Mouse (Mus musculus) heart, embryonic 15.5 days (tissue): ENCODE results near the gene Cnot10. TPM values are rescaled to one million over a fixed set of nuclear protein-coding genes. Genes with fewer than 3 reads are reported as not detected.

Source experiments
- ATAC-seq: fragments of 200-750 bp; cut with Nextera tagmentation; replicated peaks from 2 replicates; pipeline ENCODE4 v1.8.0; 2017; ENCODE audit warnings: low read depth, moderate TSS enrichment; ENCODE audit not compliant: insufficient number of reproducible peaks, insufficient read depth, low FRiP score
- H3K27ac ChIP-seq: fragments of 300-500 bp; sonication (generic); 2 replicates; pipeline ENCODE4 v1.5.1; 2015; ENCODE audit warnings: mild to moderate bottlenecking, inconsistent platforms
- H3K27me3 ChIP-seq: fragments of 300-500 bp; sonication (generic); 2 replicates; pipeline ENCODE4 v1.6.1; 2015; ENCODE audit warnings: inconsistent platforms
- H3K36me3 ChIP-seq: fragments of 300-500 bp; sonication (generic); 2 replicates; pipeline ENCODE4 v1.6.1; 2015; ENCODE audit warnings: mild to moderate bottlenecking, inconsistent platforms
- H3K4me1 ChIP-seq: fragments of 300-500 bp; sonication (generic); replicated peaks from 2 replicates; pipeline ENCODE4 v1.6.1; 2015; ENCODE audit warnings: inconsistent platforms
- H3K4me2 ChIP-seq: fragments of 300-500 bp; sonication (generic); 2 replicates; pipeline ENCODE4 v1.6.1; 2015; ENCODE audit warnings: inconsistent platforms, mild to moderate bottlenecking, moderate library complexity
- H3K4me3 ChIP-seq: fragments of 300-500 bp; sonication (generic); 2 replicates; pipeline ENCODE4 v1.5.1; 2015; ENCODE audit warnings: mild to moderate bottlenecking, inconsistent platforms
- H3K9ac ChIP-seq: fragments of 300-500 bp; sonication (generic); 2 replicates; pipeline ENCODE4 v1.6.1; 2015; ENCODE audit warnings: mild to moderate bottlenecking, inconsistent platforms
- H3K9me3 ChIP-seq: fragments of 300-500 bp; sonication (generic); replicated peaks from 2 replicates; pipeline ENCODE4 v1.6.1; 2016; ENCODE audit warnings: inconsistent platforms
- WGBS: fragments of 180-500 bp; shearing (Covaris S2); methylation state at CpG from one replicate; pipeline ENCODE4 v1.1.7; 2015; ENCODE audit warnings: mixed read lengths; 5-methylcytosine and 5-hydroxymethylcytosine counted together
- polyA plus RNA-seq: library from polyadenylated mRNA; unstranded; fragments of >200 nt; fragmentation: Nextera tagmentation; extraction: Ambion mirVana; gene quantifications from 2 replicates; pipeline ENCODE4 v1.2.1, GENCODE M21; 2015

Cnot10 gene
- polyA plus RNA-seq, 1 experiment from 2014 or later, result 31.0 TPM

DNA sequence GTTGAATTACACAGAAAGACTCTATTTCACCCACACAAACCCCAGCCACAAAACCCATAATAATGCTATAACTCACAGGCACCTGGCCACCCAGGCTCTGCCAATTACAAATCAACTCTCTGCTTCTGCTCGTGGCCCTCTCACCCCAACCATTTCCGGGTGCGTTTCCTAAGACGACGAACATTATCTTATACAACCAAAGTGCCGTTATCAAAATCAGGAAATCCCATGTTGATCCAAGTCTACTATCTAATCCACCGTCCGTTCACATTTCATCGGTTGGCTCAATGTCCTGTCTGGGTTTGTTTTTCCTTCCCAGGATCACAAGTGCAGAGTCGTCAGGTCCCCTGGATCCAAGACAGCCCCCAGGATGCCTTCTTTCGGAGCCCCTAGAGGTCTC, 61.3 kb downstream of the Cnot10 start:
- ATAC-seq, result 0 out of 2 replicates have a peak, but pooled peaks have one; percentile 31
- Histone ChIP-seq H3K4me3 (no peak overlapping the region), H3K27me3 (0 out of 2 replicates have a peak, but pooled peaks cover 2% of the 10 kb centered on the region), H3K9ac (no peak overlapping the region), H3K4me2 (no peak overlapping the region), H3K27ac (no peak overlapping the region), H3K4me1 (peaks cover 5% of the 10 kb centered on the region; the same call in 1 of the 2 replicates), H3K9me3 (no peaks in the 10 kb centered on the region), H3K36me3 (no peaks in the 10 kb centered on the region)
- WGBS, result 28% methylated on average over 11 of the region's 11 CpGs

DNA sequence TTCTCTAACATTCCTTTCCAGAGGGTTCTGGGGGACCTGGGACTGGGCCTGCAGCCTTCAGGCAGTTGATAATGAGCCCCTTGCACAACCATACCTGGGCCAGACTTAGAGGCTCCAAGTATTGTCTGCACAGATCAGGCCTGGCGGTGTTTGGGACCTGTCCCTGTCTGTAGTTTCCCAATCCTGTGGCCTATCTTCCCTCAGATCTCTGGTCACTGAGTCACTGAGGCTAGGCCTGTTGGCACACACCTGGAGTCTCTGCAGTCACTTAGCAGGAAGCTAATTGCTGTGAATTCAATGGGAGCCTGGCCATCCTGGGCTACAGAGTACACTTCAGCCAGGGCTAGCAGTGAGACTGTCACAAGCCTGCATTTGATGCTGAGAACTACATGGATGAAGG, 64.0 kb downstream of the Cnot10 start:
- Histone ChIP-seq H3K27me3 (0 out of 2 replicates have a peak, but pooled peaks cover 2% of the 10 kb centered on the region), H3K27ac (no peak overlapping the region), H3K4me3 (no peak overlapping the region), H3K9me3 (no peaks in the 10 kb centered on the region), H3K4me2 (no peak overlapping the region), H3K4me1 (0 out of 2 replicates have a peak, but pooled peaks cover 2% of the 10 kb centered on the region), H3K36me3 (no peaks in the 10 kb centered on the region), H3K9ac (no peak overlapping the region)
- WGBS, result 84% methylated on average over 1 of the region's 1 CpGs
- ATAC-seq, result no peak

DNA sequence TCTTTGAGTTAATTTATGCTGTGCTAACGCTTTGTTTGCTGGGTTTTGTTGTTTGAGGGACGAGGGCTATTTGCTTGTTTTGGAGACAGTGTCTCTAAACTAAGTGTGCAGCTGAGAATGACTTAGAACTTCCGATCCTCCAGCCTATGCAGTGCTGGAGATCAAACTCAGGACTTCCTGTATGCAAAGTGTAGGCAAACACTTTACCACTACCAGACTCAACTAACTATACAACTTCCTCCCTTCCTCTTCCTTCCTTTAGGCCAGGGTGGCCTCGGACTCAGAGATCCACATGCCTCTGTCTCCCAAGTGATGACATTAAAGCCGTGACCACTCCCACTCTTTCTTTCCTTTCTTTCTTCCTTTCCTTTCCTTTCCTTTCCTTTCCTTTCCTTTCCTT, 66.5 kb downstream of the Cnot10 start:
- Histone ChIP-seq H3K4me1 (no peaks in the 10 kb centered on the region), H3K4me2 (no peak overlapping the region), H3K4me3 (no peak overlapping the region), H3K36me3 (no peaks in the 10 kb centered on the region), H3K9ac (no peak overlapping the region), H3K9me3 (no peaks in the 10 kb centered on the region), H3K27ac (no peak overlapping the region), H3K27me3 (0 out of 2 replicates have a peak, but pooled peaks cover 9% of the 10 kb centered on the region)
- ATAC-seq, result no peak
- 53% methylated on average over 5 of the region's 5 CpGs for WGBS

DNA sequence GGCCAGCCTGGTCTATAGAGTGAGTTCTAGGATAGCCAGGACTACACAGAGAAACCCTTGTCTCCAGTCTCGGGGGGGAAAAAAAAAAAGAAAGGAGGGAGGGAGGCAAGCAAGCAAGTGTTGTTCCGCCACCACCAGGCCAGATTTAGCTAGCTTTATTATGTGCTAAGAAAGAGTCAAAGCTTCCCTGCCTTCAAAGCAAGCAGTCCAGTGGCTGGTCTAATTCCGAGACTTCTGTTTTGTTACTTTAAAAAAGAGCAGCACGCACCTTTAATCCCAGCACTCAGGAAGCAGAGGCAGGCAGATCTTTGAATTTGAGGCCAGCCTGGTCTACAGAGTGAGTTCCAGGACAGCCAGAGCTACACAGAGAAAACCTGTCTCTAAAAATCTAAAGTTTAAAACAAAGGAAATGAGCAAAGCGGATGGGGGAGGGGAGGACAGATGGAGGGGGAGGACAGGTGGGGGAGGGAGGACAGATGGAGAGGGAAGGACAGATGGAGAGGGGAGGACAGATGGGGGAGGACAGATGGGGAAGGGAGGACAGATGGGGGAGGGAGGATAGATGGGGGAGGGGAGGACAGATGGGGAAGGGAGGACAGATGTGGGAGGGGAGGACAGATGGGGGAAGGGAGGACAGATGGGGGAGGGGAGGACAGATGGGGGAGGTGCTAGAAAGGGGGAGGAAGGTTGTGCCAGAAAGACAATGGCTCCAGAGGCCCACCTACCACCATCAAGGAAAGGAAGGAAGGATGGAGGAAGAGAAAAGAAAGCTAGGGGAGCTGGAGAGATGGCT, 71.1 kb downstream of the Cnot10 start:
- Histone ChIP-seq H3K9me3 (no peaks in the 10 kb centered on the region), H3K4me2 (no peak overlapping the region), H3K27me3 (peaks cover 29% of the 10 kb centered on the region), H3K36me3 (no peaks in the 10 kb centered on the region), H3K9ac (no peak overlapping the region), H3K4me1 (peaks cover 9% of the 10 kb centered on the region), H3K4me3 (no peak overlapping the region), H3K27ac (no peak overlapping the region)
- 80% methylated on average over 5 of the region's 5 CpGs for WGBS
- ATAC-seq, result no peak

DNA sequence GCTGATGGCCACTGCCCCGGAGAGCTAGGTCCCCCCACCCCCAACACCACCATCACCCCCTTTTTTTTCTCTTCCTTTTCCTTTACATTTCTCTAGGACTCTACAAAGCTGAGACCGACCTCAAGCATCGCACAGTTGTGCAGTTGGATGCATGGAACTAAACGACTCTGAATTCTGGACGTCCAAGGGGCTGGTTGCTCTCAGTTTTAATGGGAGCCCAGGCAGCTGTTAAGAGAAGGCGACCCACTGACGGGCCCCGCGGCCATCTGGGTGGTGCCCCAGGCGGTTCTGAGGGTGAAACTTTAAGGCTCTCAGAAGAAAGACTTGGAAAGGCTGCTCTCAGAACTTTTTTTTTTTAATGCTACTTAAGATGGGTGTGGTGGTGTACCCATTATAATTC, 75.3 kb downstream of the Cnot10 start:
- peak overlapping the region; percentile 61 for H3K4me3 ChIP-seq
- ATAC-seq, result no peak
- H3K9ac ChIP-seq, result no peak overlapping the region
- 3% methylated on average over 10 of the region's 10 CpGs for WGBS
- no peaks in the 10 kb centered on the region for H3K36me3 ChIP-seq
- peak overlapping the region; percentile 98 for H3K4me2 ChIP-seq
- H3K9me3 ChIP-seq, result no peaks in the 10 kb centered on the region
- peaks cover 64% of the 10 kb centered on the region for H3K27me3 ChIP-seq
- no peak overlapping the region for H3K27ac ChIP-seq
- H3K4me1 ChIP-seq, result peaks cover 35% of the 10 kb centered on the region

DNA sequence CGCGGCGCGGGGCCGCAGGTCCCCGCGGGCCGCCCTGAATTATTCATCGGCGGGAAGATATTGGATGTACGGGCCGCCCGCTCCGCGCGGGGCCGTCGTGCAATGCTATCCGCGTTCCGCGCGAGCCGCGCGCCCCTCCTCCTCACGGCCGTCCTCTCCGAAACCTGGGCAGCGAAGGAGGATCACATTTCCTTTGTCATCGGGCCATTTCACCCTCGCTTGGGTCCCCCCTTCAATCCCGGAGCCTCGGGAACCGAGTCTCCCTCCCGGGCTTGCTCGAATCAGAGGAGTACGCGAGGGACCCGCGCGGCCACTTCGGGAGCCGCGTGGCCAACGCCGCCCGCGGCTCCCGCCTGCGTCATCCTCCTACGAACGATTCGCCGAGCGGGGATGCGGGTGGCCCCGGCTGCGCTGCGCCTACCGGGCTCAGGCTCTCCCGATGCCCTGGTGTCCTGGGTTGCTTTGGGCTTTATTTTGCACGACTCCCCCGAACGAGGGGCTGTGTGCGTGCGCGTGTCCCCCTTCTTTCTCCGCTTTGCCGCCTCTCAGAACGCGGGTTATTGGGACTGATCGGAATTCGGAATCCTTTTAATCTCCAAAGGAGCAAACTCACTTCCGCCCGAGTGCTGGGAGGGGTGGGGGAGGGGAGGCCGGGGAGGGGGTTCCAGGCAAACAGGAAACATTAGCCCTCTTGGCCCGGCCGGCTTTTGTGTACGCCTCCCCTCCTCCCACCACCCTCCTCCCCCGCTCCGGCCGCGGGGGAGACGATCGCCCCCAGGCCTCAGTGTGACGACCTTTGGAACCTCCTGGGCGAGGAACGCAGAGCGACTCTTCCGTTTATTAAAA, 76.0 kb downstream of the Cnot10 start, which contains the start of gene Trim71:
Trim71 (minus strand) TSS at position 609 of the 846 bp plus-strand sequence.
- peak within 1 kb of the TSS; percentile 43 for H3K9ac ChIP-seq
- no peaks in the 10 kb centered on the region for H3K36me3 ChIP-seq
- under 1% methylated on average over 91 of the region's 91 CpGs for WGBS
- no peaks in the 10 kb centered on the region for H3K9me3 ChIP-seq
- no peak within 1 kb of the TSS for H3K27ac ChIP-seq
- peak within 1 kb of the TSS; percentile 98 for H3K4me2 ChIP-seq
- peaks cover 71% of the 10 kb centered on the region for H3K27me3 ChIP-seq
- ATAC-seq, result no peak
- H3K4me3 ChIP-seq, result peak within 1 kb of the TSS; percentile 61
- H3K4me1 ChIP-seq, result peaks cover 35% of the 10 kb centered on the region

DNA sequence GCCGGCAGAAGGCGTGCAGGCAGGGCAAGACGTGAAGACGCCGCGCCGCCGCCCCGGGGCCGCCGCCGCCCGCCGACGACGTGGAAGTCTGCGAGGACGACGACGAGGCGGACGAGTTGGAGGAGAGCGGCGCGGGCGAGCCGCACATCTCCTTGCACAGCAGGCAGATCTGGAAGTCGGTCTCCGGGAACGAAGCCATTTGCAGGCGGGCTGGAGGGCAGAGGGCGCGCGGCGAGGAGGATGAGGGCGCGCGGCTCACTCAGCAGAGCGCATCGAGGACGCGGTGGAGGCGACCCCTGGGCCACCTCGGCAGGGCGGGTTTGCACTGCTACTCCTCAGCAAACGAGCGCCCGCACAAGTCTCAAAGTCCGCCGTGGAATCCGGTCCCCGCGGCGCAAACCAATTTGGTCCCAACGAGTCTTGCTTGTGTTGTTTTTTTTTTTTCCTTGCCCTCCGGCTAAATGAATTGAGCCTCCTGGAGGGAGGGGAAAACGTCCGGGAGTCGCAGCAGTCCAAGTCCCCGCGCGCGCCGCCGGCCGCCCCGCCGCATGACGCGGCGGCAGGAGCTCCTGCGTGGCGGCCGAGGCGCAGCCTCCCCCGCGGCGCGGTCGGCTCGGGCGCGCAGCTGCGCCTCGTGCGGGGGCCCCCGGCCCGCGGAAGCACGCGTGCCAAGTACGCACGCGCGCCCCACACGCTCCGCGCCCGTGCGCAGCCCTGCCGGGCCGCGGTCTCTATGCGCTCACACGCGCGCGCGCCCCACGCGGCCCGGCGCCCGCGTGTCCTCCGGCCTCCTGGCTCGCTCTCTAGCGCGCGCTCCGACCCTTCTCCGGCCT, 76.8 kb downstream of the Cnot10 start:
- under 1% methylated on average over 120 of the region's 122 CpGs for WGBS
- Histone ChIP-seq H3K4me2 (peak overlapping the region; percentile 98), H3K27me3 (peaks cover 79% of the 10 kb centered on the region), H3K9ac (peak overlapping the region; percentile 43), H3K4me1 (peaks cover 35% of the 10 kb centered on the region), H3K36me3 (no peaks in the 10 kb centered on the region), H3K27ac (no peak overlapping the region), H3K9me3 (no peaks in the 10 kb centered on the region), H3K4me3 (peak overlapping the region; percentile 61)
- no peak for ATAC-seq

DNA sequence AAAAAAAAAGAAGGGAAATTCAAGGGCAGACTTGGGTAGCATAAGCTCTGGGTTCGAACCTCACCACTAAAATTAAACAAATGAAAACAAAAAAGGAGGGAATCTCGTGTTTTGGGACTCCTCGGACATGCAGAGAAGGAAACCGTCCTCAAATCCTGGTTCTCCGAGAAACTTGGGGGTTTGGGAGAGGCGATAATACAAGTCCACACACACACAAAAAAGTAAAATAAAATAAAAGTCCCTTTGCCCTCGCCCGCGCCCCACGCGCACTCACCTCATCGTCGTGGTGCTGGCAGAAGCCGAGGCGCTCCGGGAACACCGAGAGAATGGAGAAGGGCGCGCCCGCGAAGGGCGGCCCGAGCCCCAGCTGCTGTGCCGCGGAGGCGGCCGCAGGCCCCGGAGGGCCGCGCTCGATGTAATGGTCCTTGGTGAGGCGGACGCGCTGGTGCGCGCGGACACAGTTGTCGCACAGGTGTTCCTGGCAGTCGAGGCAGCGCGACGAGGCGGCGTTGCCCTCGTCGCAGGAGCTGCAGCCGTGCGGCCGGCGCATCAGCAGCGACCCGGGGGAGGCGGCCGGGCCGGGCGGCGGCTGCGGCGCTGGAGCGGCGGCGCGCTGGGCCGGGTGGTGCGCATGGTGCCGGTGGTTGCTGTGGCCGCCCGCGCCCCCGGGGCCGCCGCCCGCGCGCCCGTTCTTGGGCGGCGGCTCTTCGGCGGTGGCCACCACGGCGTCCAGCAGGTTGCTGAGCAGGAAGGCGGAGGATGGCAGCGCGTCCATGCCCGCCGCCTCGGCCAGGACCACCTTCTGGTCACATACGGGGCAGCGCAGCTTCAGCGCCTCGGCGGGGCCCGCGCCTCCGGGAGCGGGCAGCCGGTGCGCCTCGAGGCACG, 77.7 kb downstream of the Cnot10 start:
- no peak overlapping the region for H3K27ac ChIP-seq
- H3K4me1 ChIP-seq, result peaks cover 35% of the 10 kb centered on the region
- H3K36me3 ChIP-seq, result no peaks in the 10 kb centered on the region
- WGBS, result 1% methylated on average over 100 of the region's 101 CpGs
- H3K9ac ChIP-seq, result no peak overlapping the region; the same call in 1 of the 2 replicates
- peak overlapping the region; percentile 61 for H3K4me3 ChIP-seq
- peaks cover 80% of the 10 kb centered on the region for H3K27me3 ChIP-seq
- H3K9me3 ChIP-seq, result no peaks in the 10 kb centered on the region
- ATAC-seq, result no peak
- peak overlapping the region; percentile 98 for H3K4me2 ChIP-seq

DNA sequence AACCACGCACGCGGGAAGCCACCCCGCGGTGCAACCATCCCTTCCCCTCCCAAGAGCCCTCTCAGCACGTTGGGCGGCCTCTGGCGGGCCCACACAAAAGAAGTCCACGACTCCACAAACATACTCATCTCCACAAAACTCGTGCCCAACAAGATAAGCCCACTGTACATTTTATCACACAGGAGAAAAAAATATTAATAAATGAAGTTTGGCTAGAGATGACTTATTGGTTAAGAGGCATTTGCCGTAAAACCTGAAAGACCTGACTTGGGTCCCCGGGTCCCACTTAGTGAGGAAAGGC, 78.4 kb downstream of the Cnot10 start:
- H3K9me3 ChIP-seq, result no peaks in the 10 kb centered on the region
- H3K4me1 ChIP-seq, result peaks cover 35% of the 10 kb centered on the region
- no peaks in the 10 kb centered on the region for H3K36me3 ChIP-seq
- H3K27ac ChIP-seq, result no peak overlapping the region
- 2% methylated on average over 12 of the region's 12 CpGs for WGBS
- peak overlapping the region; percentile 98 for H3K4me2 ChIP-seq
- H3K9ac ChIP-seq, result no peak overlapping the region
- H3K27me3 ChIP-seq, result peaks cover 79% of the 10 kb centered on the region
- H3K4me3 ChIP-seq, result peak overlapping the region; percentile 61
- no peak for ATAC-seq
